Mouse (Mus musculus) ovary, adult 18-20 months (tissue): ENCODE data around the gene Vps35l.

ENCODE experiments used
- DNase-seq: peaks from one replicate; pipeline ENCODE4 v3.0.0; 2022; ENCODE audit warnings: low spot score, mixed read lengths

Gene Vps35l

DNA sequence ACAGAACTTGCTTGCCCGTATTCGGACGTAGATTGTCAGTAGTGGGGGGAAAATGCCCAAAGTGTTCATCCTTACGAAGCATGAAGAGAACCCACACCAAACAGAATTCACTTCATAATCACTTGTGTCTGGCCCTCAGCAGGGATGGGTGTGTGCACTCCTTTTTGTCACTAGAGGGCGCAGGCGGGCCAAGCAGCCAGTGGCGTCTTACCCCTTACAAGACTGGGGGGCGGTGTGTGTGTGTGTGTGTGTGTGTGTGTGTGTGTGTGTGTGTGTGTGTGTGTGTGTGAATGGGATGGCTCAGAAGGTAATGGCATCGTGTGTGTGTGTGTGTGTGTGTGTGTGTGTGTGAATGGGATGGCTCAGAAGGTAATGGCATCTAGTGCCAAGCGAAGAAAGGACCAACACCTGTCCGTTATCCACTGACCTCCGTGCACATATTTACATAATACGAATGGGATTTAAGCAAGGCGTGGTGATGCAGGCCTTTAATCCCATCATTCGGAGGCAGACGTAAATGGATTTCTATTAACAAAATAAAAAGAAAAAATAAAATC, at the start of gene Vps35l:
Vps35l (plus strand) TSS at position 252 of the 557 bp plus-strand sequence.
- DNase-seq, result peak; percentile 64

DNA sequence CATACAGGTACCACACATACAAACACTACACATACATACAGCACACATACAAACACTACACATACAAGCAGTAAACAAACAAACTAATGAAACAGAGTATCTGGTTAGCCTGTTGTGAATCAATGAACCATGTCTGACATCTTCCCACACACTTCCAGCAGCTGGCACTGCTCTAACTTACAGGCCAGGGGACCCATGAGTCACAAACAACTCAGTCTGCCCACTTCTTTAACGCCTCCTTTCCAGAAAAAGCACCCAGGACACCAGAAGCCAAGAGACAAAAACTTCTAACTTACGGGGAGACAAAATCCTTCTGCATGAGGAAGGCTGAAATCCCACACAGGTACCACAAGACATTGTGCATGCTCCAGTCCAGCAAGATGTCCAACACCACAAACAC, 48.7 kb upstream of the Vps35l start:
- DNase-seq, result no peak

DNA sequence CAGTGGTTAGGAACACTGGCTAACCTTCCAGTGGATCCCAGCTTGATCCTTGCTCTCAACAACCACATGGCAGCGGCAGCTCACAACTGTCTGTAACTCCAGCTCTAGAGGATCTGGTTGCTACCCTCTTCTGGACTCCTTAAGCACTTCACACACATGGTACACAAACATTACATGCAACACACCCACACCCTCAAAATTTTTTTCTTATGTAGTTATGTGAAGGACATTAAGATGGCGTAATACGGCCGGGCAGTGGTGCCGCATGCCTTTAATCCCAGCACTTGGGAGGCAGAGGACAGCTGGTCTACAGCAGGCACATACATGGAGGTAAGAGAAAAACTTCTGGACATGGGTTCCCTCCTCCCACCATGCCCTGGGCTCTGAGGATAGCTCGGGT, 43.9 kb upstream of the Vps35l start:
- no peak for DNase-seq

DNA sequence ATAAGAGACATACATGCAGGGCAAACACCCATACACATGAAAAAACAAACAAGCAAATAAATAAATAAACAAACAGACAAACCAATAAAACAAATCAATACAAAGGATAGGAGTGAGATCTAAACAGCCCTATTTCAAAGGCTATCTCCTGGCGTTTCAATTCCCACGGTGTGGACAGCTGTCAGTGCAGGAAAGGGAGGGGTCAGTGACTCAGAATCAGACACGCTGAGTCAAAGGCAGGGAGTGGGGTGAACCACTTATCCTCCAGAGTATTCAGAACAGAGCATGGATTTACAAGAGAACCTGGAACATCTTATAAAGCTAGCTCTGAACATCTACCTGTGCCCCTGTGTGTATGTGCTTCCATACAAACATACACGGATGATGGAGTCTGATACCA, 42.9 kb upstream of the Vps35l start:
- no peak for DNase-seq

DNA sequence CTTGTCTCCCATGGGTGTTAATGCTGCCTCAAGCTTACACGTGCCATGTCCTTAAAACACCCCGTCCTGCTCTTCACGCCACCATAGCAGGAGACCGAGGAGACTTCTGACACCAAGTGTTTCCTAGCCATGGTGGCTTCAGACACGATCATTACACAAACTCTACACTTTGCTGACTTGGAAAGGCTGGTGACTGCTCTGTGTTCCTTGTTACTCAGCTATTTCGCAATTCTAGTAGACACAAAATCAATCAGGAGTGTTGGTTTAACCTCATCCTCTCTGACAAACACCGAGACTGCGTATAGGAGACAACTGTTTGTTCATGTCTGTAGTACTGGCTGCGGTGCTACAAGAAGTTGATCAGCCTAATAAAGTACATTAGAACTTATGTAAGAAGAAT, 41.1 kb upstream of the Vps35l start:
- no peak for DNase-seq

DNA sequence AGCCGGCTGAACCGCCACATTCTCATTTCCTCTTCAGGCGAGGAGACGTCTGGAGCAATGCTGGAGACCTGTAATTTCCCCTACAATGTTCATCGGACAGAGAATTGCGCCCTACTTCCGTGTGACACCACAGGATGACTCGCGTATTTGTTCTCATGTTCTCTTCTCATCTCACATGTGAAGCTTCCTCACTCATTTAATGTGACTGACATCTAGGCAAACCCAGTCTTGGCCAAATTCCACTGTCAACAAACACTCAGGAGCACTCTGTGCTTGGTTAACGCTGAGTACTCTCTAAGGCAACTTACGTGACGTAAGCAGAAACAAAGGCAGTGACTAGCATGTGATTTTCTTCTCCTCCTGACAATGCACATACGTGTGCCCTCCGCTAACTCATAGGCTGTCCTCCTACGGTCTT, 36.9 kb upstream of the Vps35l start:
- no peak for DNase-seq

DNA sequence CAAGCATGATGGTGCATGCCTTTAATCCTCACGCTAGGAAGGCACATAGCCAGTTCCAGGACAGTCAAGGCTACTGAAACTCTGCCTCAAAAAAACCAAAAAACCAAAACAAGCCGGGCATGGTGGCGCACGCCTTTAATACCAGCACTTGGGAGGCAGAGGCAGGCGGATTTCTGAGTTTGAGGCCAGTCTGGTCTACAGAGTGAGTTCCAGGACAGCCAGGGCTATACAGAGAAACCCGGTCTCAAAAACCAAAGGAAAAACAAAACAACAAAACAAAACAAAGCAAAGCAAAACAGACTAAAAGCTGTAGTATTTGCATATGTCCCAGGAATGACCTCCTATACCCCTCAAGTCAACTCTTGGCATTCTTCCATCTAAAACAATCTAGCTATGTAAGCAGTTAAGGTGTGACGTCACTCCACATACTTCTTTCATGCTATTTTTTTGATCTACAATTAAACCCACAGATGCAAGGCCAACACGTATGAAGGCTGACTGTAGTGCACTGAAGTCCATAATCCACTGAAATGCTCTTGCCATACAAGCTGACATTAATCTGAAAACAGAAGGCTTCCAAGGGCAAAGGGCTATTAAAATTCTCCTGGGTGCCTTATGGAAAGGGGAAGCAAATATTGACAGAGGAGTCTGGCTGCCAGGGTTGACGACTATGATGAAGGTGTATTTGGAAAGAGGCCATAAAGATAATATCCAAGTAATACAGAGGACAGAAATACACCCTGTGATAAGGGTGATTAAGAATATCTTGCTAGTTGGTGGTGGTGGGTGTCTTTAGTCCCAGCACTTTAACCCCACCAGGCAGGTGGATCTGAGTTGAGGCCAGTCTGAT, 35.8 kb upstream of the Vps35l start:
- no peak for DNase-seq

DNA sequence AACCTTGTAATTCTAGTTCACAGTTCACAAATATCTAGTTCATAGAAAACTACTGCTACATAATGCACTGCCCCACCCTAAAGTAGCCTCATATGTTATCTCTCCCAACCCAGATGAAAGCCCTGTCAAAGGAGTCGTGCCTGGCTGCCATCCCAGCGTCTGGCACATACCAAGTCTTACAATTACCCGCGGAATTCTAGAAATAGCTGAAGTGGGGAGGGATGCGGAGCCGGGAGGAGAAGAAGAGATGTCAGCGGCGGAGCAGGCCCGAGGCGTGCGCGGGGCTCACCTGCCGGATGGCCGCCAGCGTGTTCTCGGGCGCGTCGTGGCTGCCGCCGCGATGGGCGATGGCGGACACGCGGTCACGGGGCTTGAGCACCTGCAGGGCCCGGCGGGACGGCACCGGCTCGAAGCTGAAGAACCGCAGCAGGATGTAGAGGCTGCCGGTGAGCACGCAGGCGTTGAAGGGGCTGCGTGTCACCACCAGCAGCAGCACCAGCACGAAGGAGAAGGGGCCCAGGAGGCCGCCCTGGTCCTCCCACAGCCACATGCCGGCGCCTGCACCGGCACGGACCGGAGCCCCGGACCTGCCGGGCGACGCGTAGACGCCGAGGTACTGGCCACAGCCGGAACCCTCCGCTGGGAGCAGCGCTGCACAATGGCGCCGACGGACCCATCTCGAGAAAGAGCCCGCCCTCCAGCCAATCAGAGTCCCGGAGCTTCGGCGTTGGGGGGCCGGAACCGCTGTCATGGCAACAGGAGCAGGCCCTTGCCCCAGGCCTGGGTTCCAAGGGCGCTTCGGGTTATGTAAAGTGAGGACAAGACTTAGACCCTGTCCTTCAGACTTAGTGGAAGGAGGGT, 34.7 kb upstream of the Vps35l start, which contains the start of gene Gde1:
Gde1 (minus strand) TSS at position 678 of the 861 bp plus-strand sequence.
- peak; percentile 88 for DNase-seq

DNA sequence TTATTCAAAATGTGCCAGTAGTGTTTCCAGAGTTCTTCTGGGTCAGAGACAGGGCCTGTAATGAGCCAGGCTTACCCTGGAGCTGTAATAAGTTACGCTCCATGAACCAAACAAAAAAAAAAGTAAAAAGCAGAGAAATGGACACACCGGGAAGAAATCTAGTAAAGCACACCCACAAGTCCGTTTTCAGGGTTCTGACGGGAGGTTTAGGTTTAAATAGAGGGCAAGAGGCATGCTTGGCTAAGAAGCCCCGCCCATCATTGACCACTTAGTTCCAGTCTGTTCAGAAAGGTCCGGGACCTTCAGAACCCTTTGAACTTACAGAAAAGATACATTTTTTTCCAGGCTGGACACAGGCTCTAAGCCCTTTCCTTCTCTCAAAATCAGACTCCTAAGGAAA, 34.0 kb upstream of the Vps35l start:
- DNase-seq, result no peak

DNA sequence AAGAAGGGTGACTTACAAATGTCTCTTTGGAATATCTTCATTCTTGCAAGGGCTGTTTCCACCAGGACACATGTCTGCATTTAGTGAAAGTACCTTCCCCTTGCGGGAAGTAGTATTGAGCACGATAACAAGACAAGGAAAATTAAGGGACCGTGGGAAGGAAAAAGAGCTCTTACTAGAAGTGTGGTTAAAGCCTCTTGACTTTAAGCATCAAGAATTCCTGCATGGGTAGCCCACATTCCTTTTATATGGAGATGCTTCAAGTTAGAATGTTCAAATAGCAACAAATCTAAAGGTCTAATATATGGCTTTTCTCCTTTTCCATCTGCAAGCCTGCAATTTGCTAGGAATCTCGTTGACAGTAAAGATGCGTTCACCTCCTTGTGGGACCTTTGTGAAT, 33.5 kb upstream of the Vps35l start:
- DNase-seq, result no peak

DNA sequence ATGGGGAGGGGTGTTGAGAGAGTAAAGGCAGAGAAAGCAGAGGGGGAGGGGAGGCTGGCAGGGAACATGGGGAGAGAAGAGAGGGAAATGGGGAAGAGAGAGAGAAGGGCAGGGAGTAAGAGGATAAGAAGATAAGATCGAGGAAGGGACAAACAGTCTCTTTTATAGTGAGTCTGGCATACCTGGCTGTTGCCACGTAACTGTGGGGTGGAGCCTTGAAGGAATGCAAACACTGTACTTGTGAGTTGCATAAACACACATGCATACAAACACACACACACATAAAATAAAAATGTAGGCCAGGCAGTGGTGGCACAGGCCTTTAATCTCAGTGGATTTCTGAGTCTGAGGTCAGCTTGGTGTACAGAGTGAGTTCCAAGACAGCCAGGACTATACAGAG, 32.8 kb upstream of the Vps35l start:
- no peak for DNase-seq

DNA sequence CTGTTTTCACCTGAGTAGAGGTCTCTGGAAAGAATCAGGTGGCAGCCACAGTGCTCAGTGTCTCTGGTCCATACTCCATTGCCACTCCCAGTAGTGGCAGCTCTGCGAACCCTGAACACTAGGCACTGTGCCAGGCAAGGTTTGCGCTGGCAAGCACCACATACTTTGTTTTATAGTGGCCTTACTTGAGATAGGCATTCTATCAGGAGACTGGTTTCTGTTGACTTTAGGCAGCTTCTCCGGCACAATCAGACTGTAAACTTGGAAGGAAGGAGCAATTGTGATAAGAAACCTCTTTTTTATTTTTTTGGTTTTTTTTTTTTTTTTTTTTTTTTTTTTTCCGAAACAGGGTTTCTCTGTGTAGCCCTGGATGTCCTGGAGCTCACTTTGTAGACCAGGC, 32.0 kb upstream of the Vps35l start:
- DNase-seq, result no peak

DNA sequence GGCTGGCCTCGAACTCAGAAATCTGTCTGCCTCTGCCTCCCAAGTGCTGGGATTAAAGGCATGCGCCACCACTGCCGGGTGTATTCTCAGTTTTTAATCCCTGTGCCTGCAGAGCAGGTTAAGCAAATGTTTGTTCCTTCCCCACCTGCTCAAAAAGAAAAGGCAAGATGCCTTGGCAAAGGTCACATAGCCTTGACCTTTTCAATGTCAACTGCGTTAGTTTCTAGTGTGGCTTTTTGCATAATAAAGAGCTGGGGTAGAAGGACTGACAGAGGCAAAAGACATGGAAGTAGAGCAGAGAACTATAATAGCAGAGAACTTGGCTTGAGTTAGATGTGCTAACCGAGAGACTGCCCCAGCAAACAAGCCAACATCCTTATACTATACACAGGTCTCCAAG, 29.2 kb upstream of the Vps35l start:
- no peak for DNase-seq

DNA sequence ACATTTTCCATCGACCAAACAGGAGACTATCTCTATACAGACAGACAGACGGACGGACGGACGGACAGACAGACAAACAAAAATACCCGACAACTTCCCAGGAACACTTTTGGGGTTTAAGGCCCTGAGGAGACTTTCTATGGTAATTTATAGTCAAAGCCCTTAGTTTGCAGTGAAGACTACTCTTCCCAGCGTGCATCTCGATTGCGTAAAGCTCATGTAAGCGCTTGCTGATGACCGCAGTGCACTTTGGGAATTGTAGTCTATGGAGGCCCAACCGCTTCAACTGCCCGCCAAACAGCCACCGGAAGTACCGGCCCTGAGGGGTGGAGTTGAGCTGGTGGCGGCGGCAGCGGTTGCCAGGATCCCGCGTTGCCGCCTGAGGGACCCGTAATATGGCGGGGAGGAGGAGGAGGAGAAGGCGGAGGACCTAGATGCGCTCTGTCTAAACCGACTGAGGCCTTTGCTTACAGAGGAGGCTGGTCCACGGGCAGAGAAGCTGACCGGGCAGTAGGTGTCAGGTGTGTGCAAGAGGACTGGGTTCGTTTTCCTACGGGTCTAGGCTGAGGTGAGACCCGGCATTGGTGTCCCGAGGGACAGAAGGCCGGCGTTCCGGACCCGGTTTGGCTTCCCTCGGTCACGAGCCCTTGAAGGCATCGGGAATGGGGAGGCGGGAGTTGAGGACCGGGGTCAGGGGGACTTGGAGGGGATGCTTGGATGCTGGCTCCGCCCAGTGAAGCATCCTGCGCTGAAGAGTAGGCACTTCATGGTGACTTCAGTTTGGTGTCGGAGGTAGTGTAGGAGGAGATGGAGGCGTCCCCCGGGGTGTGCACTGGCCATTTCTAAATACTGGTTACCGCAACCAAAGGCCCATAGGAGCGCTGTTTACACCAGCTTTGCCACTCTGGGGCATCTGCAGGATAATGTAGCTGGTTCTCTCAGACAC, 27.5 kb upstream of the Vps35l start, which contains the start of gene Ccp110:
Ccp110 (plus strand) TSS at position 325 of the 946 bp plus-strand sequence.
- DNase-seq, result peak; percentile 92

DNA sequence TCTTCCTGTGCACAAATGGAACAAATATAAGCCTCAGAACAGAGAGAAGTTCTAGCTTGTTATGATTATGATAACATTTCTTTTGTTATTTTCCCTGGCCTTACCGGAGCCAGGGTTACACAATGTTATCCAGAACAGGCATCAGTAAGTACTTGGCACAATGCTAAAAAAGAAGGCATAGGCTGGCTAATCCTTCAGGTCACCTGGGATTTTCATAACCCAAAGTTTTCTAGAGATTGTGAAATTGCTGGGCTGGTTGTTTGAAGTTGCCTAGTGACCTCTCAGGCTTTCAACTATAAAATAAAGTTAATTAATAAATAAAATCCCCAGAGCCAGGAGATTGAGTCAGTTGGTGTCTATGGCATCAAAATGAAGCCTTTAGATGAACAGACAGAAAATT, 25.2 kb upstream of the Vps35l start:
- DNase-seq, result no peak

DNA sequence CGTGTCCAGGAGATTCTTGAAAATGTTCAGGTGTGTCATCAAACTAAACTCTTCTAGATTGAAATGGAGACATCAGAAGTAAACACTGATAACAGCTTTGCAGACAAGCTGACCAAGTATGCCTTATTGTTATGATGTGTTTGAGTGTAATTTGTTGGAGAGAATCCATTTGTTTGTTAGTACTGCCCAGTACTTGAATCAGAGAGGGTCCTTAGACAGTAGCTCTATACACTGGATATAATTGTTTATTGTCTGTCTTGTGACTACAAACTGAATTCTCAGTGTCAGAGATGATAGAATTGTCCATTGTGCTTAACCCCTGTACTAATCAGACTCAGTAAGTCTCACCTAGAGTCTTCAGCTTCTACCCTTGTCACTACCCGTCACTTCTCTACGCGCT, 22.0 kb upstream of the Vps35l start:
- no peak for DNase-seq

DNA sequence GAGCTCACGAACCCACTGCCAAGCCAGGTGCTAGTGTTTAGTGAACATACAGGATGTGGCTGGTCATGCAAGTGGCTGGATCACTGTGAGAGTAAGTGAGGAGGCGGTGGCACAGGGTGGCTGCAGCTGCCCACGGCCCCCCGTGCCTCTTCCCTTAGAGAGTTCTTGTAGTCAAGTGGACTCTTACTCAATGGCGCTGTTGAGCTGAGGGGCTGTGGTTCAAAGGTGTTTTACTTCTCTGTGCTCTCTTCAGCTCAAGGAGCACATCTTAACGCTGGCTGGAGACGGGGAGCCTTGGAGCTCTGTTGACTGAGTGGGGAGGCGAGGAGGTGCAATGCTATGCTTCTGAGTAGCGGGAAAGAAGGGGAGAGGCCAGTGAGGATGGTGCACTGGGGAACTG, 16.1 kb upstream of the Vps35l start:
- no peak for DNase-seq

DNA sequence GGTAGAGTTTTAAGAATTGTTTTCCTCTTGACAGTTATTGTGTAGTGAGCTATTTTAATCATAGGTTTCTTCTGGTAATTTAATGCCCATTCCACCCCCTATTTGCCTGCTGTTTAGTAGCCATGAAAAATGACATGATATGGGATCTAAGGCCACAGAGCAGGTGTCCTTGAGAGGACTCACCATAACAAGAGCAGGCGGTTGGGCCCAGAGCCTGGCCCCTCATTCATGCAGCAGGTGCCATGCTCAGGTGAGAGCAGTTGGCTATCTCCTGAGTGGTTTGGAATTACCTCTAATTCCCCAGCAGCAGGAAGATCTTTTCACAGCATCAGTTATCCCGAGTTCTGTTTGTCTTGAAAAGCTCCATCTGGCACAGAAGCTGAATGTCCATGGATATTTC, 14.6 kb upstream of the Vps35l start:
- DNase-seq, result no peak

DNA sequence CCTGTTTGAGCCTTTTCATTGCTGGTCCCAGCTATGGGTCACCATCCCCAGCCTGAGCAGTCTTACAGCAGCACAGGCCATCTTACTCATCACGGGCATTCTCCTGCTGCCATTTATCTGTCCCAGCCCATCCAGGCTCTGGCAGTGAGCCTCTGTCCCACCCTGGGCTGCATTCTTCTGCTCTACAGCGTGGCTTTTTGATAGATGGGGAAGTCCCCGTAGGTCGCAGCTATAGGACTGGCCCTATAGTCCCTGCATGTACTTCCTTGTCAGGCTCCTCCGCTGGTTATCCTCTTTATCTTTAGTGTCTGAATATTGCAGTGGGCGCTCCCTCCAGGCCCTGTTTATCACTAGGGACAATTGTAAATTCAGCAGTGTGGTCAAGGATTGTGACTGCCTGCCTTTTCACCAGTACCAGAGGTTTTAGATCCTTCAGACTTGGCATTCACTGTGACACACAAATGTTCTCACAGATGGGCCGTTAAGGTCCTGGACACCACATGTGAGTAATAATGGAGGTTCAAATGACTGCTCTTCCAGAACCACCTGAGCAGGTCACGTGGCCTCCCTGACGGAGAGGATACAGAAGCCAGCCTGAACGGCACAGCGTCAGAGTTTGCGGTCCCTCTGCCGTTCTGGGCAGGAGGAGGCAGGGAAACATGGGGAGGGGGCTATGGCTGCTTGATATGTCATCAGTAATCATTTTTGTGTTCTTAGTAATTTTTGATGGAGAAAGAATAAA, 11.0 kb upstream of the Vps35l start:
- no peak for DNase-seq

DNA sequence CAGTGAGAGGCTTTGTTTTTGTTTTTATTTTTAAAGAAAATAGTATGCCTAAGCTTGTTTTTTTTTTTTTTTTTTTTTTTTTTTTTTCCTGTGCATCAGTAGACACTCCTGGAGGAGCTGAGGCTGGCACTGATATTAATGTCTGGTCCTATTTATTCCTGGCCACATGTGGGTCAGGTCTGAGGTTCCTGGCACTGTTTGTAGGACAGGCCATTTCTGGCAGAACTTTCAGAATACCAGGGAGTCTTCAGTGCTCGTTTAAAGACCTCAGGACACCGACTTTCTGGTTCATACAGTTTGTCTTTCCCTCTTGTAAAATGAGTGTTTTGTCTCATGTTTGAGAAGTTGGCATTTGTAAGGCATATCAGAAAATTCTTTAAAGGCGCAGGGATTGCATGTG, 8.2 kb upstream of the Vps35l start:
- no peak for DNase-seq

DNA sequence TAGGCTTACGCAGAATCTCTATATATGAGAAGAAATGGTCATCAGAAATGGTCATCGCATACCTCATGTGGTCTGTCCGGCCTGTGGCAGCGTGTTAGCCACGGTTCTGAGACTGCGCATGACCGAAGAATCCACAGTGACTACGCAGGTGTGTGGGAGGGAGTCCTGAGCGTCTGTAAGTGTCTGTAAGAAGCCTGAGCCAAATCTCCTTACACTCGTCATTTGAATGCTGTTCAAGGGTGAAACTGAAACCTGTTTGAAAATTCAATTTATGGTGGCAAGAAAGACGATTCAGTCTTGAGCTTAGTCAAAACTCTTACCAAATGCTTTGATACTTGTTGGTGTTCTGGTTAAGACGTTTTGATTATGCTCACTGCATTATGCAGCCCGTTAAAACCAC, 6.8 kb upstream of the Vps35l start:
- no peak for DNase-seq
